Mouse (Mus musculus) right cerebral cortex, adult 2 months (tissue): ENCODE measurements at regions not wholly inside any gene's neighbourhood (a gene's known extent, or its start where the extent isn't known, plus 50 kb on each side); places are given as distances from the start of the nearest gene placed in this dataset.
A peak's percentile ranks its signal among the peaks of the same experiment; 100 is the strongest.

ENCODE experiments used
- DNase-seq, 2 experiments: peaks; one replicate each; pipeline ENCODE4 v3.0.0; 2021 to 2022; ENCODE audit warnings: low spot score in 2 of 2

GRCm38 (mm10) chr13:97847561-97847960 lies 87.1 kb upstream of the Gm10260 start:
- DNase-seq, result no peak

- no peak for DNase-seq
Observed at GRCm38 (mm10) chr13:97845148-97845547, 84.7 kb upstream of the Gm10260 start.

- DNase-seq, result no peak
Observed at GRCm38 (mm10) chr13:97842801-97843200, 82.4 kb upstream of the Gm10260 start.

GRCm38 (mm10) chr13:97841503-97841902 lies 81.1 kb upstream of the Gm10260 start:
- no peak for DNase-seq

GRCm38 (mm10) chr13:97839617-97840308 lies 79.3 kb upstream of the Gm10260 start:
- DNase-seq, result no peak

- no peak for DNase-seq
Observed at GRCm38 (mm10) chr13:97837443-97838000, 77.1 kb upstream of the Gm10260 start.

GRCm38 (mm10) chr13:97832448-97832847 lies 72.0 kb upstream of the Gm10260 start:
- DNase-seq, result no peak

- DNase-seq, result no peak
Observed at GRCm38 (mm10) chr13:97831839-97832238, 71.4 kb upstream of the Gm10260 start.

- no peak for DNase-seq
Observed at GRCm38 (mm10) chr13:97829558-97829957, 69.1 kb upstream of the Gm10260 start.

GRCm38 (mm10) chr13:97825801-97826576 lies 65.6 kb upstream of the Gm10260 start:
- DNase-seq, result no peak

- DNase-seq, result no peak
Observed at GRCm38 (mm10) chr13:97825361-97825760, 64.9 kb upstream of the Gm10260 start.

- DNase-seq, result peak; percentile 70 to 71
Observed at GRCm38 (mm10) chr13:97824071-97824716, 63.8 kb upstream of the Gm10260 start.

GRCm38 (mm10) chr13:97821630-97822029 lies 61.2 kb upstream of the Gm10260 start:
- no peak for DNase-seq

GRCm38 (mm10) chr13:97821011-97821410 lies 60.6 kb upstream of the Gm10260 start:
- DNase-seq, result no peak

GRCm38 (mm10) chr13:97820401-97820800 lies 60.0 kb upstream of the Gm10260 start:
- no peak for DNase-seq

GRCm38 (mm10) chr13:97819036-97819435 lies 58.6 kb upstream of the Gm10260 start:
- no peak for DNase-seq

GRCm38 (mm10) chr13:97816923-97817322 lies 56.5 kb upstream of the Gm10260 start:
- DNase-seq, result no peak
